Mouse (Mus musculus) embryonic facial prominence, embryonic 13.5 days (tissue): ENCODE measurements around the gene Cyp1a2. TPM values are rescaled to one million over a fixed set of nuclear protein-coding genes. Genes with fewer than 3 reads are reported as not detected.

ENCODE experiments used
- ATAC-seq: fragments of 200-750 bp; cut with Nextera tagmentation; 2 replicates; pipeline ENCODE4 v1.8.0; 2017; ENCODE audit warnings: low read depth; ENCODE audit not compliant: insufficient number of reproducible peaks, insufficient read depth, low FRiP score, low TSS enrichment
- H3K27ac ChIP-seq: fragments of 300-500 bp; sonication (generic); 2 replicates; pipeline ENCODE4 v1.5.1; 2015; ENCODE audit warnings: moderate library complexity, mild to moderate bottlenecking, inconsistent platforms
- H3K27me3 ChIP-seq: fragments of 300-500 bp; sonication (generic); 2 replicates; pipeline ENCODE4 v1.6.1; 2015; ENCODE audit warnings: mild to moderate bottlenecking, inconsistent platforms
- H3K36me3 ChIP-seq: fragments of 300-500 bp; sonication (generic); 2 replicates; pipeline ENCODE4 v1.6.1; 2015; ENCODE audit warnings: mild to moderate bottlenecking, inconsistent platforms
- H3K4me1 ChIP-seq: fragments of 300-500 bp; sonication (generic); 2 replicates; pipeline ENCODE4 v1.6.1; 2015; ENCODE audit warnings: inconsistent platforms
- H3K4me2 ChIP-seq: fragments of 300-500 bp; sonication (generic); 2 replicates; pipeline ENCODE4 v1.6.1; 2015; ENCODE audit warnings: moderate library complexity, mild to moderate bottlenecking, inconsistent platforms
- H3K4me3 ChIP-seq: fragments of 300-500 bp; sonication (generic); 2 replicates; pipeline ENCODE4 v1.5.1; 2015; ENCODE audit warnings: mild to moderate bottlenecking, inconsistent platforms
- H3K9ac ChIP-seq: fragments of 300-500 bp; sonication (generic); 2 replicates; pipeline ENCODE4 v1.6.1; 2015; ENCODE audit warnings: mild to moderate bottlenecking, inconsistent platforms
- H3K9me3 ChIP-seq: fragments of 300-500 bp; sonication (generic); 2 replicates; pipeline ENCODE4 v1.6.1; 2016; ENCODE audit warnings: inconsistent platforms
- WGBS: fragments of 180-500 bp; shearing (Covaris S2); methylation state at CpG from one replicate; pipeline ENCODE4 v1.1.7; 2015; ENCODE audit warnings: mixed read lengths; 5-methylcytosine and 5-hydroxymethylcytosine counted together
- polyA plus RNA-seq: library from polyadenylated mRNA; unstranded; fragments of >200 nt; fragmentation: Nextera tagmentation; extraction: Ambion mirVana; gene quantifications from 2 replicates; pipeline ENCODE4 v1.2.1, GENCODE M21; 2015

Cyp1a2 gene
- polyA plus RNA-seq, 1 experiment from 2014 or later = not detected

DNA sequence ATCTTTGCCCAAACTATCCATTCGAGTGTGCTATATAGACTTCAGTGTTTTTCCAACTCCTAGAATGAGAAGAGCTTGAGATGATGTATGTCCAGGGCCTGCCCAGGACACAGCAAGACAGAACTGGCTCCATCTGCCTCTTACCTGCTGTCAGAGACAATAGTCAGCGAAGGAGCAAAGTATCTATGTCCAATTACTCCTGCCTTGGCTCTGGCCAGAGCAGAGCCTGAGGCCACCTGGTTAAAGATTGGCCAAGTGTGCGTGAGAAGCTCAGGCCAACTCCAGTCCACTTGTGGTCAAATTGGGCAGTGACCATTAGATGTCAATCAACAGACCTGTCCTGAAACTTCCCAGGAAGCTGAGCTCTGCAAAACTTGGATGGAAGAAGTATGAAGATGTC, 13.9 kb downstream of the Cyp1a2 start:
- Histone ChIP-seq H3K27me3 (no peaks in the 10 kb centered on the region), H3K4me3 (no peak overlapping the region), H3K4me1 (no peaks in the 10 kb centered on the region), H3K9me3 (no peaks in the 10 kb centered on the region), H3K4me2 (no peak overlapping the region), H3K36me3 (no peaks in the 10 kb centered on the region), H3K9ac (no peak overlapping the region), H3K27ac (no peak overlapping the region)
- ATAC-seq = no peak
- WGBS = 77% methylated on average over 3 of the region's 3 CpGs

GRCm38 (mm10) chr9:57668277-57668676, 15.2 kb downstream of the Cyp1a2 start:
- Histone ChIP-seq H3K27ac (no peak overlapping the region), H3K4me2 (no peak overlapping the region), H3K36me3 (no peaks in the 10 kb centered on the region), H3K27me3 (no peaks in the 10 kb centered on the region), H3K9ac (no peak overlapping the region), H3K4me3 (no peak overlapping the region), H3K9me3 (no peaks in the 10 kb centered on the region), H3K4me1 (no peaks in the 10 kb centered on the region)
- 31% methylated on average over 1 of the region's 1 CpGs for WGBS
- no peak for ATAC-seq

- Histone ChIP-seq H3K4me1 (no peaks in the 10 kb centered on the region), H3K27me3 (no peaks in the 10 kb centered on the region), H3K4me2 (no peak overlapping the region), H3K4me3 (no peak overlapping the region), H3K36me3 (no peaks in the 10 kb centered on the region), H3K9ac (no peak overlapping the region), H3K27ac (no peak overlapping the region), H3K9me3 (no peaks in the 10 kb centered on the region)
- WGBS = 64% methylated on average over 11 of the region's 11 CpGs
- no peak for ATAC-seq
These were observed 15.7 kb downstream of the Cyp1a2 start for GRCm38 (mm10) chr9:57667817-57668216.

- Histone ChIP-seq H3K4me2 (no peak overlapping the region), H3K4me1 (no peaks in the 10 kb centered on the region), H3K36me3 (no peaks in the 10 kb centered on the region), H3K4me3 (no peak overlapping the region), H3K9me3 (no peaks in the 10 kb centered on the region), H3K9ac (no peak overlapping the region), H3K27me3 (no peaks in the 10 kb centered on the region), H3K27ac (no peak overlapping the region)
- ATAC-seq = no peak
- WGBS = 68% methylated on average over 3 of the region's 3 CpGs
These were observed 16.4 kb downstream of the Cyp1a2 start for GRCm38 (mm10) chr9:57667136-57667535.

DNA sequence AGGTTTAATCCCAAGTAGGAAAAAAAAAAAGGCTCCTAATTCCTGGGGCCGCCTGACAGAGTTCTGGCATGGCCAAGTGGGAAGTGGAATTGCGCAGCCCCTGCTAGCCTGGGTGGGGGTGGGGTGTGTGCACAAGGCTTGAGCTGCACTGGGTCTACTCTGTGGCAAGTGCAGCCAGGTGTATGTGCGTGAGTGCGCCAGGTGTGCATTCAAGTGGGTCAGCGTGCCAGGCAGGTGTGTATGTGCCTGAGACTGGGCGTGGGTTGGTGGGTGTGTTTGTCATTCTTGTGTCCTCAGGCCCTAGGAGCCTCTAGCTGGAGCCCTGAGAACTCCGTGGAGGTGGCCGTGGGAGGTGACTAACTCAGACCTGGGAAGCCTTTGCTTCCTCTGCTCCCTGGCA, 17.0 kb downstream of the Cyp1a2 start:
- Histone ChIP-seq H3K9ac (no peak overlapping the region), H3K4me3 (no peak overlapping the region), H3K9me3 (no peaks in the 10 kb centered on the region), H3K4me2 (no peak overlapping the region), H3K36me3 (no peaks in the 10 kb centered on the region), H3K27ac (no peak overlapping the region), H3K4me1 (no peaks in the 10 kb centered on the region), H3K27me3 (no peaks in the 10 kb centered on the region)
- ATAC-seq = no peak
- 81% methylated on average over 8 of the region's 8 CpGs for WGBS

GRCm38 (mm10) chr9:57664616-57665015, 18.9 kb downstream of the Cyp1a2 start:
- WGBS = 59% methylated on average over 7 of the region's 7 CpGs
- no peak overlapping the region for H3K4me3 ChIP-seq
- H3K9me3 ChIP-seq = no peaks in the 10 kb centered on the region
- H3K27me3 ChIP-seq = no peaks in the 10 kb centered on the region
- H3K27ac ChIP-seq = no peak overlapping the region
- no peak overlapping the region for H3K4me2 ChIP-seq
- H3K4me1 ChIP-seq = no peaks in the 10 kb centered on the region
- H3K36me3 ChIP-seq = no peaks in the 10 kb centered on the region
- H3K9ac ChIP-seq = no peak overlapping the region
- ATAC-seq = no peak

DNA sequence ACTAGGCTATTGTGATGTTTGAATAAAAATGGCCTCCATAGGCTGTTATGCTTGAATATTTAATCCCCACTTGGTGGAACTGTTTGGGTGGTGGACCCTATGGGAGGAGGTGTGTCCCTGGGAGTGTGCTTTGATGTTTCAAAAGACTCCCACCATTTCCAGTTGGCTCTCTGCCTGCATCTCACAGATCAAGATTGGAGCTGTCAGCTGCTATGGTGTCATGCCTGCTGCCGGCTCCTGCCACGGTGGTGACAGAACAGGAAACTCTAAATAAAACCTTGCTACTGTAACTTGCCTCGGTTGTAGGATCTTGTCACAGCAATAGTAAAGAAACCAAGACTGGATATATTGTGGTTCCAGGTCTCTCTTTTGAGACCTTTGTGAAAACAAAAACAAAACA, 22.0 kb downstream of the Cyp1a2 start:
- no peaks in the 10 kb centered on the region for H3K4me1 ChIP-seq
- no peaks in the 10 kb centered on the region for H3K36me3 ChIP-seq
- no peaks in the 10 kb centered on the region for H3K27me3 ChIP-seq
- H3K4me3 ChIP-seq = no peak overlapping the region
- 67% methylated on average over 3 of the region's 3 CpGs for WGBS
- no peaks in the 10 kb centered on the region for H3K9me3 ChIP-seq
- no peak overlapping the region for H3K4me2 ChIP-seq
- H3K9ac ChIP-seq = no peak overlapping the region
- H3K27ac ChIP-seq = no peak overlapping the region
- no peak for ATAC-seq

GRCm38 (mm10) chr9:57660501-57660900, 23.0 kb downstream of the Cyp1a2 start:
- Histone ChIP-seq H3K4me1 (peaks cover 4% of the 10 kb centered on the region), H3K9me3 (no peaks in the 10 kb centered on the region), H3K4me2 (no peak overlapping the region), H3K9ac (no peak overlapping the region), H3K27ac (no peak overlapping the region), H3K27me3 (no peaks in the 10 kb centered on the region), H3K4me3 (no peak overlapping the region), H3K36me3 (no peaks in the 10 kb centered on the region)
- no peak for ATAC-seq
- WGBS = 62% methylated on average over 6 of the region's 6 CpGs

- ATAC-seq = no peak
- Histone ChIP-seq H3K27me3 (peaks cover 4% of the 10 kb centered on the region; the same call in 1 of the 2 replicates), H3K4me1 (peaks cover 4% of the 10 kb centered on the region), H3K9me3 (no peaks in the 10 kb centered on the region), H3K27ac (no peak overlapping the region), H3K4me2 (no peak overlapping the region), H3K9ac (no peak overlapping the region), H3K36me3 (no peaks in the 10 kb centered on the region), H3K4me3 (no peak overlapping the region)
- 27% methylated on average over 4 of the region's 4 CpGs for WGBS
These were observed 23.7 kb downstream of the Cyp1a2 start for GRCm38 (mm10) chr9:57659774-57660173.

GRCm38 (mm10) chr9:57658970-57659369, 24.5 kb downstream of the Cyp1a2 start:
- H3K9ac ChIP-seq = no peak overlapping the region
- peaks cover 12% of the 10 kb centered on the region for H3K27me3 ChIP-seq
- H3K9me3 ChIP-seq = no peaks in the 10 kb centered on the region
- H3K27ac ChIP-seq = no peak overlapping the region
- no peaks in the 10 kb centered on the region for H3K36me3 ChIP-seq
- no peak for ATAC-seq
- H3K4me3 ChIP-seq = no peak overlapping the region
- peaks cover 4% of the 10 kb centered on the region for H3K4me1 ChIP-seq
- no peak overlapping the region for H3K4me2 ChIP-seq
- 80% methylated on average over 4 of the region's 4 CpGs for WGBS

GRCm38 (mm10) chr9:57657843-57658242, 25.7 kb downstream of the Cyp1a2 start:
- Histone ChIP-seq H3K27ac (no peak overlapping the region), H3K4me1 (peaks cover 4% of the 10 kb centered on the region), H3K4me3 (no peak overlapping the region), H3K4me2 (no peak overlapping the region), H3K27me3 (peaks cover 23% of the 10 kb centered on the region), H3K9ac (no peak overlapping the region), H3K36me3 (no peaks in the 10 kb centered on the region), H3K9me3 (no peaks in the 10 kb centered on the region)
- ATAC-seq = no peak
- WGBS = 51% methylated on average over 4 of the region's 4 CpGs

DNA sequence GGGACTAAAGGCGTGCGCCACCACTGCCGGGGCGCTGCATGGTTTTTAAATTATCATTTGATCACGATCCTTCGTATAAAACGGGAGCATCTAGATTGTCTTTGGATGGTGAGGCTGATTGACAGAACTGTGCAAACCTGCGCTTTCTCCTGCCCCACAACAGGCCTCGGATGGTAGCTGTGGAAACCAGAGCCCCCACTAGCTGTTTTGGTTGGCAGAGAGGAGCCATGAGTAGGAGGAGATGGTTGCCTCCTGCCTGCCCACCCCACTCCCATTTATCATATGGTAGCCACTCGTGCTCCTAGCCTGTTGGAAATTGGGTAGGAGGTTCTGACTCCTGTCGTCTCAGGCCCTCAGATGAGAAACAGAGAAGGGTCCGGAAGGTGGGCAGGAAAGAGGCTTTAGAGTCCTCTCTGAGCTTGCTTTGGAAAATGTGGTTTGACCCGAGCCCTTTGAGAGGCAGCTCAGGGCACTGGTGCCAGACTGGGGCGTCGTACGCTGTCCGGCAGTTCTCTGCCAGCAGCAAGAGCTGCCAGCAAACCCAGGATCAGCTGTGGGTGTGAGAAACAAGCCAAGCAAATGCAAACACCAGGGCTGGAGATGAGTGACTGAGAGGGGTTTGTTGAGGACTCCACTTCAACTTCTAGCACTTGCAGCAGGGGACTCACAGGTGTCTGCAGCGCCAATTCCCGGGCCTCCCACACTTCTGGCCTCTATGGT, 26.7 kb downstream of the Cyp1a2 start:
- WGBS = 82% methylated on average over 19 of the region's 19 CpGs
- Histone ChIP-seq H3K27me3 (peaks cover 25% of the 10 kb centered on the region), H3K36me3 (no peaks in the 10 kb centered on the region), H3K4me1 (peaks cover 4% of the 10 kb centered on the region), H3K9me3 (no peaks in the 10 kb centered on the region), H3K9ac (no peak overlapping the region), H3K4me3 (no peak overlapping the region), H3K27ac (no peak overlapping the region), H3K4me2 (no peak overlapping the region)
- no peak for ATAC-seq
